Mouse (Mus musculus): ENCODE measurements at regions not wholly inside any gene's neighbourhood (a gene's known extent, or its start where the extent isn't known, plus 50 kb on each side); places are given as distances from the start of the nearest gene placed in this dataset.

DNA sequence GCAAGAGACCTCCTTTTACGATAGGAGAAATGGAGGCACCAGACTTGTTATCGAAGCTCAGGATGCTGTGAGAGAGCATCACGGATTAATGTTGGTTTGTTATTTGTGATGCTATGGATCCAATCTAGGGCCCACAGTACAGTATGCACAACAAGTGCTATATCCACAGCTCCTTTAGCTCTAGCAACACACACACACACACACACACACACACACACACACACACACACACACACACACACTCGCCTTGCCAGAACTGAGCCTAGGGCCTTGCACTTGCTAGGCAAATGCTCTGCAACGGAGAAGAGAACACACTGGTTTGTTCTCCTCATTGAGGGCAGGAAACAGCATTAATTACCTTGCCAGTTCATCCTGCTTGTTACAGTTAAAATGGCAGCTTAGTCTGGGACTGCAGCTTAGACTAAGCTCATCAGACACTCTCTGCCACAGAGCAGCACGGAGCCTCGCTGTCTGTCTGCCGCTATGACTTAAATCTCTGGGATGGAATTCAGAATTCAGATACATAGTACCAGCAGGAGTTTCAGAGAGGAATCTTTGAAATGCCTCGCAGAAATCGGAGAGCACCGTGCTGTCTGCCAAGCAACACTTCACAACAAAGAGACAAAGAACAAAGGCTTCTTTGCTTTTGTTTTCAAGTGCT, 285.0 kb downstream of the Rngtt start:
- no peak for DNase-seq (ENCODE audit: low read depth)

DNA sequence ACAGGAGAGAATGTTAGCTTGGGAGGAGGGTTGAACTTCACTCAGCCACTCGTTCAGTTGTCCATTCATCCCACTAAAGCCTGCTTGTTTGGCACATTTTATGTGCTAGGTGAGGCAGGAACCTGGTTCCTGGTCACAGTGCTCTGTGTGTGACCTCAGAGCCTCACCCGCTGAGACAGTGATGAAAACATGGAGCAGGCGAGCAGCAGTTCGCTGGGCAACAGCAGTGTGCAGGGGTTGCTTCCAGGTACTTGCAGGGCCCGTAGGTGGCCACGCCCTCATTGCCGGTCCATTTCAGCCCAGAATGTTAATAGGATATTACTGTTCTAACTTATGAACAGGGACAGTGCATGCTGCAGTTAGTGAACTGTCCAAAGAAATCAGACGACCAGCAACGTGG, 285.7 kb downstream of the Rngtt start:
- no peak for DNase-seq (ENCODE audit: low read depth)

DNA sequence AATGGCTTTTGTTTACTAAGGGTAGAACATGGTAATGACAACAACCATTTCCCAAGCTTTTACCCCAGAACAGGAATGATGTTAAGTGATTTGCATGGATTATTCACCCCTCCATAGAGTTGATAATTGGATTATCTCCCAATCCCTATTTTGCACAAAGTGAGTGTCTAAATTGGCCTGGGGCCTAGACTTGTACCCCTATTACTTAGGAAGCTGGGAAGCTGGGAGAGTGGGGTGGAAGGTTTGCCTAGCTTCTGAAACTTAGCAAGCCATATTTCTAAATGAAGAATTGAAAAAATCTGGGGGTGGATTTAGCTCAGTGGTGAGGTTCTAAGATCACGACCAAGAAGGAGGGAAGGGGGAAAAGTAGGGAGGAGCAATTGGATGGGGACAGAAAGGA, 289.9 kb downstream of the Rngtt start:
- no peak for DNase-seq (ENCODE audit: low read depth)

DNA sequence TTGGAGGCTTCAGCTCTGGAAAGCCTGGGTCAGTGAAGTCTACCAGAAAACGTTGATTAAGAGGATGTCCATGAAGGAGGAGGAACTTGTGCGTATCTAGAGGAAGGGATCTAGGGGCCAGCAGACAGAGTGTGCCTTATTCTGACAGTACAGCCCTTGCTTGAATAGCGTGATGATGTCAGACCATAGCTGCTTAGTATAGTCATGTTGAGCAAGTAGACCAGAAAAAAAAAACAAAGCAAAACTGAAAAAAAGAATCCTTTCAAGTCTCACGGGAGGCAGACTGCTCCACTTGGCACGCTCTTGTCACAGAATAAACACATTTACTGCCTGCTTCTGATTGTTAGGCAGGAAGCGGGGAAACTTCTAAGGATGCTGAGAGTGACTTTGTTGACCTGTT, 290.7 kb downstream of the Rngtt start:
- DNase-seq (ENCODE audit: low read depth) = no peak

DNA sequence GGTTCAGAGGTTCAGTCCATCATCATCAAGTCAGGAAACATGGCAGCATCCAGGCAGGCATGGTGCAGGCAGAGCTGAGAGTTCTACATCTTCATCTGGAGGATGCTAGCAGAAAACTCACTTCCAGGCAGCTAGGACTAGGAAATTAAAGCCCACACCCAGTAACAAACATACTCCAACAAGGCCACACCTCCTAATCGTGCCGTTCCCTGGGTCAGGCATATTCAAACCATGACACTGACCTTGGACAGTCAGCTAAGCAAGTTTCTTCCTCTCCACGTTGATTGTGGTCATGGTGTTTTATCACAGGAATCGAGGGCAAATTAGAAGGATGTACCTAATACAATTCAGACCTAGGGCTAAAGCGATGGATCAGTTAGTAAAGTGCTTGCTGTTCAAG, 294.5 kb downstream of the Rngtt start:
- DNase-seq (ENCODE audit: low read depth) = no peak

DNA sequence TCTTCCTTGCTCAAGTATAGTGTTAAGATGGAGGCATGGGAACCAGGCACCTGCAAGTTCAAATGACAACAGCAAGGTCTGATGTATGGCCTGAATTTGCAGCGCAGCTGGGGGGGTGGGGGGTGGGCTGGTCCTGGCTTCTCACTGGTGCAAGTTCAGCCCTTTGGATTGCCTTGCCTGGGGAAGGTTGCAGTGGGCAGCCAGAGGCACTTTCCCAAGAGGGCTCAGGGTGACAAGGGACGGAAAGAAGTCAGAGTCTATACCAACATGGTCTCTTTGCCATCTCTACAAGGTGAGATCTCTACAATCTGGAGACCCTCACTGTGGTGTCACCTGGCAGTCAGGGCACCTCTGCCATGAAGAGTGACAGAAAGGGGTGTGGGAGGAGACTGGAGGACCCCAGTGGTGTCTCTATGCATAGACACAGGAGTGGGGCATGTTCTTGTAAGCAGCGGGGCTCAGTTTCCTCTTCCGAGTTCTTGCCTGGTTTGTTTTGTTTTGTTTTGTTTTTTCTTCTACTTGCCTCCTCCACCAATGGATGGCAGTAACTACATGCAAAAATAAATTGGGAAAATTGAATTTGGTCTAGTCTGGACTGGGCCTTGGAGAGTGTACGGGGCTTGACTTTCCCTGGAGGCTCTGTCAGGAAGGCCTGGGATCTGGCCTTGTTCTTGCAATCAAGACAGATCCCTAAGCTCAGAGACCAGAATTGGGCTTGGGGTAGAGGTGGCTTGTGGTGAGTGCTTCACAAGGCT, 284.4 kb upstream of the Cnr1 start:
- no peak for DNase-seq (ENCODE audit: low read depth)

DNA sequence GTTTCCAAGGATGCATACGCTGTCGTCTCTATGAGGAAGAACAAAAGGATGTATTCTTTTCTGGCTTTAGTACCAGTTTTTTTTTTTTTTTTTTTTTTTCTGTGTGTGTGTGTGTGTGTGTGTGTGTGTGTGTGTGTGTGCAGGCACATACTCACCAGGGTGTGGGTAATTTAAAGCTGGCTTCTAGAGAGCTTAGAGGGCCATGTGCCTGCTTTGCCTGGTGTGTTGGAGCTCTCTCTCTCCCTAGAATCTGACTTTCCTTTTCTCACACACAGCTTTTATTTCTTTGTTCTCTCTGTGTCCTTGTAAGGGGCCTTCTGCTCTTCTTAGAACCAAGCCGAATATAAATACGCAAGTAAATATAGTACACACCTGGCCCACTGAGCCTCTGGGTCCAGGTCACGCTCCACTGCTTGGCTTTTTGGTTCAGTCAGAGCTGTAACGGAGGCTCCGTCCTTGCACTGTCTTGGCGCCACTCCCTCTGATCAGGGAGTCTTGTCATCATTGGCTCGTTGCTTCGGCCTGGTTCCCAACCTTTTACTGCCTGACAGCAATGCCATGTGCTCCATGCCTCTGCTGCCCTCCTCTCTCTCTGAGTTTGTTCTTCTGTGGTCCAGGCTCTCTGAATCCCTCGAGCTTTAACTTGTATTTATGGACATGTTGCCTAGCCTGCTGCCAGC, 283.7 kb upstream of the Cnr1 start:
- DNase-seq (ENCODE audit: low read depth) = no peak

DNA sequence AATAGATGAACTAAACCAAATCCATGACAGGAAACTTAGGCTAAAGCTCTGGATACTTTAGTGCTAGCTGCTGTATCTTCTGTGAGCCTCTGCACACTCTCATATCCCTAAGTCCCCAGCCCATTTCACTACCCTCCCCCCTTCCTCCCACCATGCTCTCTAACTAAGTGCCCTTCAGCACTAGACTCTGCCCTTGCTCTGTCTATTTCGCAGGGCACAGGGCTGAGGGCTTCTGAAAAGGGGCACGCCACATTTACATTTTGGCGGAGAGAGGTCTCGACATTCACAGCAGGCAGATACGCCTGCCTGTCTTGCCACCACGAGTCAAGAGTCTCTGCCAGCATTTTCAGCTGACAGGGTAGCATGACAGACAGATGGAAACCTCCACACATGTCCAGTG, 282.5 kb upstream of the Cnr1 start:
- DNase-seq (ENCODE audit: low read depth) = no peak

DNA sequence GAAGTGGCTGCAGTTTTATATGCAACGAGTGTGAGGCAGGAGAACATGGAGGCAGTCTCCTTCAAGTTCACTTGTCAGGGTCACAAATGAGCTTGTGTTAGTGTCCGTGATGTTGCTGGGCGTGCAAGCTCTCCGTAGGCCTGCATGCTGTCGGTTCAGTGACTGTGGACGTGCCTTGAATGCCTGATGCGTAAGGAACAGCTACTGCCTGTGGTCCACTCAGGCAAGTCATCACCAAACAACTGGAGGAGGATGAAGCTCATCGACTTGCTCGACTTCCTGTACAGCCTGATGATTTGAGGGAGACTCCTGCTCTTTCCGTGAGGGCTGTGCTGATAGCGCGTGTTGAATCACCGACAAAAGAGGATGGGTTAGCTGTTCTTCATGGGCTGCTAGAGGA, 281.9 kb upstream of the Cnr1 start:
- no peak for DNase-seq (ENCODE audit: low read depth)

DNA sequence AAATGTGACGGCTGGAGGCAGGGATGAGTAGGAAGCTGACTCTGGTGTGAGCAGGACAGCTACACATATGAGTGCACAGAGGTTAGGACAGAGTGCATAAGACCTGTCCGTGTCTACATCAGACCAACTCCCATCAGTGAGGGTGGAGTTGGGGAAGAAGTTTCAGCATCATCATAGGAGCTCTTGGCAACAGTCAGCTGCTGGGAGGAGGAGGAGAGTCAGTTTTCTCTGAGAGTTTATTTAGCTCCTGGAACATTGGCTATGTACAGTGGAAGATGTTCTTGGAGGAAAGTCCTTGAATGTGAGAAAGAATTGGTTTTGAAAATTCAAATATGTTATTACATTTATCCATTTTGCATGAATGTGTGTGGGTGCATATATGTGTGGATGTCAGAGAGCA, 279.2 kb upstream of the Cnr1 start:
- DNase-seq (ENCODE audit: low read depth) = no peak

DNA sequence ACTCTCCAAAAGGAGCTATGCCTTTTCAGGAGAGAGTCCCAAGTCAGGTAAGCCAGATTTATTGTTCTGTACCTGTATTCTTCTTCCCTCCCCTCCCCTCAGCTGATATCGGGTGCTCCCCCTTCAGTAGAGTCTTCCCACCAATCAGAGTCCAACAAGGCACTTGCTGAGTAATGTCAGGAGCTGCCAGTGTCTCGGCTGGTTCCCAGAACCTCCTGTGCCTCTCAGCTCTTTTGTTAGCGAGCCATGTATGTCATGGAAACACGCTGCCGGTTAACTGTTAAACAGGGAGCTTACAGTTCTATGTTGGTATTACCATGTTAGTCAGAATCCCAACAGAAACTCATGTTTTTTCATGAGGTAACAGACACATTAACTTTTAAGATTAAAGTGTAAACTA, 273.1 kb upstream of the Cnr1 start:
- no peak for DNase-seq (ENCODE audit: low read depth)

DNA sequence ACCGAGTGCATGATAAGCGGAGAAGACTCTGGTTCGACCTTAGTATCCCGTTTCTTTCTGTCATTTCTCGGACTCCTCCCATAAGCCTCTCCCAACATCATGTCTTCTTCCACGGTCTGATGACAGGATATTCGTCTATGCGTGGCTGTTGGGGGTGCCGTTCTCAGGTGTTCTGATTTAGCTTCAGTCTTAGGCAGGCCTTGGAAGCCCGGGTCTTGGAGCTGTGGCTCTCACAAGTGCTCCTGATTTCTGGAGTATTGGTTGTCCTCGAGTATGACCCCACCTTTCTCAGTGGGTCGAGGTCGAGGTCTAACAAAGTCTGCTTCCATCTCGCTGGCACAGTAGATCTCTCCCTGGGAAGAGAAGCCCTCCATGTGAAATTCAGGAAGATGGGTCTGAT, 264.6 kb upstream of the Cnr1 start:
- no peak for DNase-seq (ENCODE audit: low read depth)

DNA sequence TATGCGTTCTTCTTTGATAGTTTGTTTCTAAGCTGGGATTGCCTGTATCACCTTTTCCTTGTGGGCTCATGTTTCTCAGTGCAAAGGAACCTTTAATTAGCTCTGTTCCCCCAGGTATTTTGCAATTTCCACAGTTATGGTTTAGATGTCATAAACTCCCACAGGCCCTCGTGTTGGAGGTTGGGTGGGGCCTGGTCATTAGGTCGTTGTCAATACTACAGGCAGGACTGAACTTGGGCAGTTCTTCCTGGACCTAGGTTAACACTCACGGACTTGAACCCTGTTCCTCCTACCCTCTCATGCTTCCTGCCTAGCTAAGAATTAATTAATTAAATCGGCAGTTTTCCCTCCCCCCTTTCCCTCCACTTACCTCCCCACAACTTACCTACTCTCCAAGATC, 263.8 kb upstream of the Cnr1 start:
- no peak for DNase-seq (ENCODE audit: low read depth)

DNA sequence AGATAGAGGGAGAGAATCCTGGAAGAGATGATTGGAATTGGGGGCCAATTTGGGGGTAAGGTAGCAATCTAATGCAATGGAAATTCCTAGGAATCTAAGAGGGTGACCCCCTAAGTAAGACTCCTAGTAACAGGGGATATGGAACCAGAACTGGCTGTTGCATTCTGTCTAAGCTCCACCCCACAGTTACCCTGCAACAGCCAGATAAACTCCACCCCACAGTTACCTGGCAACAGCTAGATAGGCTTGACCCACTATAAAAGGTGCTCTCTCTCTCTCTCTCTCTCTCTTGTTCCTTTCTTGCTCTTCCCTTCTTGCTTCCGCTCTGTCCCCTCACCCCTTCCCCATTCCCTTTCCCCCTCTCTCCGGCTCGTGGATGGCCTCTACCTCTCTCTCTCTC, 262.5 kb upstream of the Cnr1 start:
- no peak for DNase-seq (ENCODE audit: low read depth)

DNA sequence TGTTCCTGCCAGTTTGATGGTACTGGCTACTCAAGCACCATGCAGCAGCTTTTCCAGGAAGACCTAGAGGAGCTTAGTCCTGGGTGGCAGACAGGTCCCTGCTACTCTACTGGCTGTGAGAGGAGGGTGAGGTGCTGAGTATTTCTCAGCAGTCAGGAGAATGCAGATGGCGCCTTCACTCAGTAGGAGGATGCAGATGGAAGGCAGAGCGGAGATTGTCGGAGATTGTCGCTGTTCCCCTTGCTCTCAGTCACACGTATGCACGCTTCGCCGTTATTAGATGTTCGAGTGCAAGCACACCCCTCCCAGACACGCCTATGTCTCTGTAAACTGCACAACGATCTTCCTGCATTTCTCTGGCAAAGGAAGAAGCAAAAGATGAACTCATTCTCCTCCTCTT, 261.4 kb upstream of the Cnr1 start:
- no peak for DNase-seq (ENCODE audit: low read depth)

DNA sequence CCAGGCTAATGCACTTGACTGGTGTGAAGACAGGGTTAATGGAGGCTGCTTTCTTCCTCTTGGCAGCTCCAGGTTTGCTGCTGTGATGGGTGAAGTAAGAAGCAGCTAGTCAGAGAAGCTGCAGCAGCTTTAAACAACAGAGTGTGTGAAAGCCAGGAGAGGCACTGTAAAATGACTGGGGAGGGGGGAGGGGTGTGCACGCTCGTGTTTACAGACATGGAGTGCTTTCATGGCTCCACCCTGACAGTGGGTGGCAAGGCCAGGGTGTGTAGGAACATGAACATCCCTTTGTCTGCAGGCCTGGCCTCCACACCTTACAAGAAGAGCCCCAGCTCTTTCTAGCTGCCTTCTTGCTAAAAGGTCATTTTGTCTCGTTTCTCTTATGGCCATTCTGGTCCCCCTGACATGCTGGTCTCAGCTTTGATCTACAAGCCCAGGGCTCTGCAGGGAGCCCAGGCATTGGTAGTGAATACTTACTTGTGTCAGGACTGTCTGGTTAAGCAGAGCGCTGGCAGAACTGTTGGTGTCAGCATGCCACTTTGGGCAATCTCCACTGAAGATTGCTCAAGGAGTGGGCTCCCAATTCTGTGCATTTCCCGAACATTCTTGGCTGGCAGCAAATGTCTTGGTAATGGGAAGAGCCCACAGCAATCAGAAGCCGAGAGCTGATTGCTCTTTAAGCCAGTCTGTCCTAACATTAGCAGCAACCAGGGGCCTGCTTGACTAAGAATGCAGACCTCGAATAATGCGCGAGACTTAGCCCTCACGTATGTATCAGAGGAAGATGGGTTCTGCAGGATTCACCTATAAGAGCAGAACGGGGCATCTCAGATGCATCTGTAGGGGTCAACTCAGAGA, 260.5 kb upstream of the Cnr1 start:
- no peak for DNase-seq (ENCODE audit: low read depth)

DNA sequence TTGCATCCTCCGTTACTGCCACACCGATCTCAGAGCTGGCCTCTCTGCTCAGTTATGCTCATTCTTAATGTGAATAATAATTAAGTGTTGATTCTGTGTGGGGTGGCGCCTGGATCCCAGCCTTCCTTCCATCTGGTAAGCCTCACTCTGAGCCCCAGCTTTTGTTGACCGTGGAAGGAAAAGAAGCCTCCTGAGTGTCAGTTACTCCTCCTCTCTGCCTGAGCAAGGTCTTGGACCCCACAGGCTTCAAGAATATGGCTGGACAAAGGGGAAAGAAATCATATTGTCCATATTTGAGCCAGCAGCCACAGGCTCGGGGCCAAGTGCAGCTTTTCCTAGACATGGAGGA, 259.9 kb upstream of the Cnr1 start:
- no peak for DNase-seq (ENCODE audit: low read depth)

DNA sequence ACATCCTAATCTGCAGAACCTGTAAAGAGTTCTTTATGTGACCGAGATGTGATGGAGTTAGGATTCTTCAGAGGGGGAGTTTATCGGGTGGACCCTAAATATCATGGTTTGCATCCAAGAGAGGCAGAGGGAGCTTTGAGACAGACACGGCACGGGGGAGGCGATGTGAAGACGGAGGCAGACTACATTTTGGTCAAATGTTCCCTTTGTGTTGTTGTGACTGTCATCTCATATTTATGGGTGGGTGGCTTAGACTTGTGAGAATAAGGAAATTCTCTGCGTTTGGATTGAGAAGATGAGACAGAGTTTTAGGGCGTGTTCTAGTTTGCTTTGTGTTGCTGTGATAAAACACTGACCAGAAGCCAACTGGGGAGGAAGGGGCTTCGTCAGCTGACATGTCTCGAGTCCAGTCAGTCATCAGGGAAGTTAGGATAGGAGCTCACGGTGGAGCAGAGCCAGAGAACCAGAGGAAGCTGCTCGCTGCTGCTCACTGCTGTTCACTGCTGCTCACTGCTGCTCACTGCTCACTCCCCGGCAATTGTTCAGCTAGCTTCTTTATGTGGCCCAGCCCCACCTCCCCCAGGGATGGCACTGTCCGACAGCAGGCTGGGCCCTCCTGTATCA, 259.0 kb upstream of the Cnr1 start:
- DNase-seq (ENCODE audit: low read depth) = no peak

DNA sequence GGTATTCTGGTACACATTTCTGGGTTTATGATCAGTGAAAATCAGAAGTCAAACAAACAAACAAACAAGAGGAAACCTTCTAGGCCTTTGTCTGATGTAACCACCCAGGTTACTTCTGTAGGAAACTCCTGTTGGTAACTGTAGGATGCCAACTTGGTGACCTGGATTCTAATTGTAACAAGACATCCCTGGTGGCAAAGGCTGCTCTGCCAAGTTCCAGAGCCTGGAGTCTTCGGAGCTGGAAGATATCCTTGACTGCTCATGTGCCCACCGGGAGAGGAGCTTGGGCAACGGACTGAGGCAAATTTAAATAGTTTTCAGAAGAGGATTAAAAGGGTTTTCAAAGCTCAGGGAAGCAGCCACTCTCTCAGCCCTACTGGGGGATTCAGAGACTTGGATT, 256.0 kb upstream of the Cnr1 start:
- DNase-seq (ENCODE audit: low read depth) = no peak

DNA sequence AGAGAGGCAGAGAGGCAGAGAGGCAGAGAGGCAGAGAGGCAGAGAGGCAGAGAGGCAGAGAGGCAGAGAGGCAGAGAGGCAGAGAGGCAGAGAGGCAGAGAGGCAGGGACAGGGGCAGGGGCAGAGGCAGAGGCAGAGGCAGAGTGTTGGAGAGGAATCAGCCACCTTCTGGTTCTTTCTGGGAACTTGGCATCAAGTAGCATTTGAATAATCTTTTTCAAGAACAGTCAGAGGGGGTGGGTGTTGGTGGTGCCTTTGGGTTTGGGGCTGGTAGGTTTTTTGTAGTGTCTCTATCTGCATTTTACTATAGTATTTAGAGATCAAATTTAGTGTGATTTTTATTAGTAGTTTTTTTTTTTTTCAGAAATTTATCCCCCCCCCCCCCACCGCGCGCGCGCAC, 249.3 kb upstream of the Cnr1 start:
- DNase-seq (ENCODE audit: low read depth) = no peak

DNA sequence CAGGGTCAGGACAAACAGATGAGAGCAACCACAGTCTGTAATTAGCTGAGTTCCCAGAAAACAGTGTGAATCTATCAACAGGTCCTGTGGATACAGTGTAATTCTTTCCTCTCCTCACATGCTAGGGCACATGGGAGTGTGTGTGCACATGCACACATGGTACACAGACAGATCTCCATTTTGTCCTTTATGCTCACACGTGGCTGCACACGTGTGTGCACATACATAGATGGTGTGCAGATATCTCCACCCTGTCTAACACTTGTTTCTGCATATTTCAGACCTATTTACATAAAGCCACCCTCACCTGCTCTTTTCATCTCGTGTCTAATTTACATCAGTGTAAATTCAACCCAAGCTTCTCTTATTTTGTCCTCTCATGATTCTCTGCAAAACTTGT, 245.0 kb upstream of the Cnr1 start:
- DNase-seq (ENCODE audit: low read depth) = no peak

DNA sequence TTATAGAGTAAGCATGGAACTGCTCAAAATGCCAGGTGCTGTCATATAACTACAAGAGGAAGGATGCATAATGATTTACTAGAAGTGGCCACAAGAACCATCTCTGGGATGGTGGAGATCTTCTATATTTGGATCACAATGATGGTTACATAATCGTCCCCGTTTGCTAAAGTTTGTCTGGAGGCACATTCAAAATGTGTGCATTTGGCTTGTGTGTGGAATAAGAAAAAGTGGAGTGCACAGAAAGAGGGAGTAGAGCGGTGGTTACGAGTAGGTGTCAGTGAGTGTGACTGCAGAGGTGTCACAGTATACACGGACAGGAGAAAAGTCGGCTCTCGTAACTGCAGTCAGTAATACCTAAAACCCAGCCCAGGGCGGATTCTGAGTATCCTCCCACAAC, 238.3 kb upstream of the Cnr1 start:
- DNase-seq (ENCODE audit: low read depth) = no peak
